Mouse (Mus musculus): Measurements from ENCODE around the gene Ric3. TPM values are rescaled to one million over a fixed set of nuclear protein-coding genes. Genes with fewer than 3 reads are reported as not detected.

Ric3 gene
- polyA plus RNA-seq, 1 experiment from 2014 or later: 2.5 TPM

Other genes starting within 250 kb of the Ric3 start
- not detected in 2 replicates for gene Olfr516, start 232.8 kb downstream of the Ric3 start, polyA plus RNA-seq (2014; fragmentation: Nextera tagmentation; extraction: Ambion mirVana)
- not detected in 2 replicates for gene Olfr517, start 211.0 kb downstream of the Ric3 start, polyA plus RNA-seq (2014; fragmentation: Nextera tagmentation; extraction: Ambion mirVana)
- gene Olfr518, start 198.3 kb downstream of the Ric3 start, polyA plus RNA-seq (2014; fragmentation: Nextera tagmentation; extraction: Ambion mirVana): not detected in 2 replicates
- gene Olfr519, start 188.9 kb downstream of the Ric3 start, polyA plus RNA-seq (2014; fragmentation: Nextera tagmentation; extraction: Ambion mirVana): not detected in 2 replicates
- gene Nlrp10, start 153.2 kb downstream of the Ric3 start, polyA plus RNA-seq (2014; fragmentation: Nextera tagmentation; extraction: Ambion mirVana): 0.12 TPM in 1 of 2 replicates, not detected in the other
- gene Eif3f, start 148.9 kb downstream of the Ric3 start, polyA plus RNA-seq (2014; fragmentation: Nextera tagmentation; extraction: Ambion mirVana): 113 and 116 TPM in 2 replicates
- gene Tub, start 133.0 kb downstream of the Ric3 start, polyA plus RNA-seq (2014; fragmentation: Nextera tagmentation; extraction: Ambion mirVana): 5.2 and 6.3 TPM in 2 replicates
- gene Lmo1, start 91.9 kb upstream of the Ric3 start, polyA plus RNA-seq (2014; fragmentation: Nextera tagmentation; extraction: Ambion mirVana): 1.7 and 2.9 TPM in 2 replicates

All from intestine, embryonic 14.5 days (tissue).